Mouse (Mus musculus) lung, embryonic 14.5 days (tissue): ENCODE data around the gene Phldb2. TPM values are rescaled to one million over a fixed set of nuclear protein-coding genes. Genes with fewer than 3 reads are reported as not detected.

Experiments used
- ATAC-seq: fragments of 200-750 bp; cut with Nextera tagmentation; 2 replicates; pipeline ENCODE4 v1.8.0; 2017; ENCODE audit warnings: mild to moderate bottlenecking, moderate TSS enrichment, moderate library complexity; ENCODE audit not compliant: insufficient read depth
- DNase-seq: peaks from one replicate; pipeline ENCODE4 v3.0.0-alpha.2; 2015
- H3K27ac ChIP-seq: fragments of 300-500 bp; sonication (generic); 2 replicates; pipeline ENCODE4 v1.5.1; 2014; ENCODE audit warnings: low read depth, mild to moderate bottlenecking, moderate library complexity
- H3K27me3 ChIP-seq: fragments of 300-500 bp; sonication (generic); 2 replicates; pipeline ENCODE4 v1.6.1; 2014; ENCODE audit warnings: low read length, control low read depth; ENCODE audit not compliant: insufficient read depth
- H3K36me3 ChIP-seq: fragments of 300-500 bp; sonication (generic); 2 replicates; pipeline ENCODE4 v1.6.1; 2014; ENCODE audit warnings: control low read depth; ENCODE audit not compliant: insufficient read depth
- H3K4me1 ChIP-seq: fragments of 300-500 bp; sonication (generic); 2 replicates; pipeline ENCODE4 v1.6.1; 2014; ENCODE audit warnings: antibody characterized with exemption, control low read depth; ENCODE audit not compliant: insufficient read depth
- H3K4me2 ChIP-seq: fragments of 300-500 bp; sonication (generic); 2 replicates; pipeline ENCODE4 v1.6.1; 2014; ENCODE audit warnings: mild to moderate bottlenecking
- H3K4me3 ChIP-seq: fragments of 300-500 bp; sonication (generic); 2 replicates; pipeline ENCODE4 v1.5.1; 2014; ENCODE audit warnings: low read depth, low read length
- H3K9ac ChIP-seq: fragments of 300-500 bp; sonication (generic); 2 replicates; pipeline ENCODE4 v1.6.1; 2014
- H3K9me3 ChIP-seq: fragments of 300-500 bp; sonication (generic); 2 replicates; pipeline ENCODE4 v1.6.1; 2016; ENCODE audit warnings: low read depth, low read length, control low read depth
- CTCF ChIP-seq: IDR thresholded peaks from 2 replicates; pipeline ENCODE4 v1.5.1; 2016; ENCODE audit warnings: antibody characterized with exemption, low read depth
- WGBS: fragments of 180-500 bp; shearing (Covaris S2); extraction: QIAGEN DNeasy Blood & Tissue Kit; methylation state at CpG from one replicate; pipeline ENCODE4 v1.1.7; 2014; 5-methylcytosine and 5-hydroxymethylcytosine counted together
- polyA plus RNA-seq: library from polyadenylated mRNA; unstranded; fragments of >200 nt; fragmentation: Nextera tagmentation; extraction: Ambion mirVana; gene quantifications from 2 replicates; pipeline ENCODE4 v1.2.1, GENCODE M21; 2014

The Phldb2 gene
- polyA plus RNA-seq, 1 experiment from 2014 or later, result 48.0 TPM

DNA sequence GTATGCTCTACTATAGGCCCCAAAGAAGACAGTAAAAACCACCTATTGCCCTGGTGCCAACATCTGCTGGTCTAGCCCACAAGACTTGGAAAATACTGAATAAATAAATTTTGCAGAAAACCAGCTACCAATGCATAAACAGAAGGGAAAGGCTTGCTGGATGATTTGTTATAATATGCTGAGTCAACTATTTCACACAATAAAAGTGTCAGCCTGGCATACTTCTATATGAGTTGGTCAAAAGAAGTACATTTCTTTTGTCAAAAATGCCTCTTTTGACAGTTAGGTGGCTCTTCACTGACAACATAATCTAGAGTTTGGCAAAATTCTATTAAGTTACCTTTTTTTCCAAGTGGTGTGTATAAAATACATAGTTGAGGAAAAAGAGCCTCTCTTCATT, 141.6 kb downstream of the Phldb2 start:
- TF ChIP-seq CTCF, result no peak
- Histone ChIP-seq H3K27me3 (no peaks in the 10 kb centered on the region), H3K4me3 (no peak overlapping the region), H3K36me3 (peaks cover 20% of the 10 kb centered on the region), H3K9ac (no peak overlapping the region), H3K4me2 (no peak overlapping the region), H3K4me1 (peaks cover 10% of the 10 kb centered on the region), H3K27ac (no peak overlapping the region), H3K9me3 (no peaks in the 10 kb centered on the region)
- DNase-seq (no peak), ATAC-seq (no peak)

DNA sequence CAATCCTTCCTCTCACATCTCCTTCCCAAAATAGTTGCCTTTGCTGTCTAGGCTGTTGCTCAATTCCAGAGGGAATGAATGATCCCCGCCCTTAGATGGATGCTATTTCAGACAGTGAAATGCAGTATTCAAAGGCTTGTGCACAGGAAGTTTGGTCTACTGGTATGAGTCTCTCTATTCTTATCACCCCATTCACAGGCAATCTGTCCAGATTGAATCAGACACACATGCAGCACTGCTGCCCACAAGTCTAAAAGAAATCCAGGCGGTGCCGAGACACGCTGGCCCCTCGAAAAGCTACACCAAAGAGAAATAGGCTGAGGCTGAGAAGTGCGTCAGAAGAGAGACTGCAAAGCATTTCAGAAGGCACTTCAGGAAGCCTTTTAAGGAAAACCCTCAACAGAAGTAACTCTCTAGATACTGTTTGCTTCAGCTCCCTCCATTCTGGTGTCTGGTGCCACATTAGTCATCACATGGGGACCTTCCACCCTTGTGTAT, 142.5 kb downstream of the Phldb2 start:
- H3K4me3 ChIP-seq, result no peak overlapping the region
- H3K9ac ChIP-seq, result no peak overlapping the region
- no peaks in the 10 kb centered on the region for H3K9me3 ChIP-seq
- peaks cover 23% of the 10 kb centered on the region for H3K36me3 ChIP-seq
- WGBS, result 26% methylated on average over 6 of the region's 6 CpGs
- peak overlapping the region; percentile 77 for H3K27ac ChIP-seq
- peak; percentile 81 for ATAC-seq
- peaks cover 10% of the 10 kb centered on the region for H3K4me1 ChIP-seq
- no peak overlapping the region for H3K4me2 ChIP-seq
- peak; percentile 75 for DNase-seq
- TF ChIP-seq CTCF, result no peak
- no peaks in the 10 kb centered on the region for H3K27me3 ChIP-seq

DNA sequence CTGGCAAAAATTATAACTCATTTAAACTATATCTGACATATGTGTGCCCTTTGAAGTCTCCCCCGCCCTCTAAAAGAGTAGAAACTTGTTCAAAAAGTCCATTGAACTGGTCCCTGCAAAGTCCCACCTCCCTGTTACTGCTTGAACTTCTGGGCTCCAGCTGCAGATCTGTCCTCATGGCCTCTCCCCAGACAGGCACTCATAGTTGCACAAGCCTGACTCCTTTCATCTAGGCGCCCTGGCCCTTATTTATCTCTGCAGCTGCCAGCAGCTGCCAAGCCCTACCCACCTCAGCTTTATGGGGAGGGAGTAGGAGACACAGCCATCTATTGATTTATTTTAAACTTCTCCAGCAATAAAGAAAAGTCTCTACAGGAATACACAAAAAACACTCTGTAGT, 143.2 kb downstream of the Phldb2 start:
- peak; percentile 72 for DNase-seq
- Histone ChIP-seq H3K4me3 (no peak overlapping the region), H3K4me2 (no peak overlapping the region), H3K9ac (no peak overlapping the region), H3K27me3 (no peaks in the 10 kb centered on the region), H3K4me1 (peaks cover 10% of the 10 kb centered on the region), H3K36me3 (peaks cover 22% of the 10 kb centered on the region), H3K9me3 (no peaks in the 10 kb centered on the region), H3K27ac (peak overlapping the region; percentile 77)
- WGBS, result 23% methylated on average over 2 of the region's 2 CpGs
- TF ChIP-seq CTCF, result no peak
- ATAC-seq, result peak; percentile 83; the same call in 1 of the 2 replicates

DNA sequence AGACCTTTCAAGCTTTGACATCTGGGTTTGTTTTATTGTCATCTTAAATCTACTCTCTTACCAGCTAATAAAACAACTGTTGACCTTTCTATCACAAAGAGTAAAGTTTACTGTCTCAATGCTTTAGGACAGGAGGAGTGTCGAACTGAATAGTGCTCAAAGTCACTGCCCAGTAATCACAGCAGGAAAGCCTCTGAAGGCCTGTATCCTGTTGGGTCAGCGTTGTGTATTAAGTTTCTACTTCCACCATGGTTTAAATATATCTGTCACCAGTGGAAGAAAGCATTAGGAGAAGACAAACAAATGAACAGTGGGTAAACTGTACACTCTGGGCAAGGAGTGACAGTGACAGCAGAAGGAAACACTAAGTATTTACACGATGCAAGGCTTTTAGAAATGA, 148.7 kb downstream of the Phldb2 start:
- TF ChIP-seq CTCF, result no peak
- peak; percentile 26 for DNase-seq
- WGBS, result 34% methylated on average over 3 of the region's 3 CpGs
- H3K27ac ChIP-seq, result no peak overlapping the region
- H3K4me2 ChIP-seq, result no peak overlapping the region
- no peak overlapping the region for H3K4me3 ChIP-seq
- no peaks in the 10 kb centered on the region for H3K9me3 ChIP-seq
- H3K27me3 ChIP-seq, result no peaks in the 10 kb centered on the region
- no peaks in the 10 kb centered on the region for H3K4me1 ChIP-seq
- ATAC-seq, result no peak
- peaks cover 66% of the 10 kb centered on the region for H3K36me3 ChIP-seq
- H3K9ac ChIP-seq, result no peak overlapping the region

DNA sequence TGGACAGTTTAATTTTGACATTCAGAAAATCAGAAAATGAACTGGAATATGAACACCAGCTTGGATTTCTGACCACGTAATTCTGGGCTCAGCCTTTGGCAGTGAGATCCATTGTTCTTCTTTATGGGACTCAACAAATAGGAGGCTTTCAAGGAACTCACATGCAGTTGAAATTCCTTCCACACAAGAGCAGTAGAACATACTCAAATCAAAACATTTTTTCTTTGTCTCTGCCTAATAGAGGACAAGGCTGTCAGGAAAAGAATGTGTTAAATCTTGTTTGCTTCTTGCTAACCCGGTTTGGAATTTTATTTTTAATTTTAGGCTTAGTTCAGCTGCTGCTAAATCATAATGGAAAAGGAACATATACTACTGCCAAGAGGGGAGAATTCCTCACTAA, 153.0 kb downstream of the Phldb2 start:
- H3K4me1 ChIP-seq, result 0 out of 2 replicates have a peak, but pooled peaks cover 3% of the 10 kb centered on the region
- H3K27ac ChIP-seq, result no peak overlapping the region
- no peak for TF ChIP-seq CTCF
- 61% methylated on average over 2 of the region's 2 CpGs for WGBS
- ATAC-seq, result no peak
- no peak for DNase-seq
- H3K4me2 ChIP-seq, result no peak overlapping the region
- H3K36me3 ChIP-seq, result peaks cover 64% of the 10 kb centered on the region
- no peak overlapping the region for H3K9ac ChIP-seq
- H3K4me3 ChIP-seq, result no peak overlapping the region
- H3K9me3 ChIP-seq, result no peaks in the 10 kb centered on the region
- no peaks in the 10 kb centered on the region for H3K27me3 ChIP-seq

DNA sequence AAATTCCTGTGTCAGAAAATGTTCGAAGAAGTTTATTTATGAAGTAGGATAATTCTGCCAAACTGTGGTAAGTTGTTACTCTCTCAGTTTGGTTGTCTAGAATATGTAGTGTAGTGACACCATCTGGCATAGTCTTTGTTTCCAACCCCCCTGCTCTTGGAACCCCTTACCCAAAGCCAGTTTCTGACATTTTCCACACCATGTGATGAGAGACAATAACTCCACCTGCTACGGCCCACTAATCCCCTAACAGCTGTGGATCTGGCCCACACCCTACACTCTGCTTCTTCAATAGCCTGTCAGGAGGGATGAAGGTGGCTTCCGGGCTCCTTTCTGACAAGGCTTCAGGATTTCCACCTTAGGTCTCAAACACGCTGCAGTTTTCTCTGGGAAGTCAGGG, 154.2 kb downstream of the Phldb2 start:
- Histone ChIP-seq H3K27me3 (no peaks in the 10 kb centered on the region), H3K4me1 (0 out of 2 replicates have a peak, but pooled peaks cover 3% of the 10 kb centered on the region), H3K4me3 (no peak overlapping the region), H3K9me3 (no peaks in the 10 kb centered on the region), H3K27ac (peak overlapping the region; percentile 43; the same call in 1 of the 2 replicates), H3K36me3 (peaks cover 64% of the 10 kb centered on the region), H3K9ac (no peak overlapping the region), H3K4me2 (no peak overlapping the region)
- no peak for TF ChIP-seq CTCF
- 60% methylated on average over 4 of the region's 4 CpGs for WGBS
- ATAC-seq (peak; percentile 48; the same call in 1 of the 2 replicates), DNase-seq (no peak)

DNA sequence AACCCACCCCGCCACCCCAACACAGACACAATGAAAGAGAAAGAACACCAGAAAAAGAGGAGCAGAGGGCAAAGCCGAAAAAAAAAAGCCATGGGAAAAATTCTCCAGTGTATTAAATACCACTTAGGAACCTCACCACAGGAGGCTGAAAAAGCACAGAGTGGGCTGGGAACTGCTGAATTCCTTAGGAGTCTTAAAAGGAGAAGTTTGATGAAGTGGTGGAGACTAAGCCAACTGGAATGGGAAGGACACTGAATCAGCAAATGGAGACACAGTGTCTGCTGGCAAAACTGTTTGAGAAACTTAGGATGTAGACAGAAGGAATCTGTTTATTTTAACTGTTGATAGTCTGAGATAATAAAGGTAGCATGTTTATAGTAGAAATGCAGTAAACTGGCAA, 154.8 kb downstream of the Phldb2 start:
- Histone ChIP-seq H3K9me3 (no peaks in the 10 kb centered on the region), H3K9ac (no peak overlapping the region), H3K36me3 (peaks cover 65% of the 10 kb centered on the region), H3K4me1 (0 out of 2 replicates have a peak, but pooled peaks cover 3% of the 10 kb centered on the region), H3K4me2 (no peak overlapping the region), H3K27ac (0 out of 2 replicates have a peak overlapping the region, but pooled peaks have one; percentile 30), H3K4me3 (no peak overlapping the region), H3K27me3 (no peaks in the 10 kb centered on the region)
- no peak for TF ChIP-seq CTCF
- DNase-seq, result peak; percentile 55
- peak; percentile 41 for ATAC-seq
- 85% methylated on average over 2 of the region's 2 CpGs for WGBS

DNA sequence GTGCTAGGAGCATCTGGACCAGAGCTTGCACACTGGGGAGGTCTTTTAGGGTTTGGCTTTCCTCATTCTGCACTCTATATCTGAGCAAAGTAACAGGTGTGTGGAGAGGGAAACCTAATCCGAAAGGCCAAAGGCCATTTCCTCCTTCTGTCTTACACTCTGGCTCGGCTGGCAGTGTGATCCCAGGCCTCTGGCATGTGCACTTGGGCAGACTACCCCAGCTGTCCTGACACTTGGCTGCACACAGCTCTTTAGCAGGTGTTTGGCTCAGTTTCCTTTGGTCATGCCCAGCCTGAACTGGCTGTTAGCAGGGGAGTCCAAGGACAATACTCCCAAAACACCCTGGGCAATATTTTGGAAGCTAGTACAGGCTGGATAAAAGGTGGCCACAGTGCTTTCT, 156.6 kb downstream of the Phldb2 start:
- Histone ChIP-seq H3K4me1 (0 out of 2 replicates have a peak, but pooled peaks cover 3% of the 10 kb centered on the region), H3K4me2 (no peak overlapping the region), H3K4me3 (no peak overlapping the region), H3K36me3 (peaks cover 53% of the 10 kb centered on the region), H3K27me3 (no peaks in the 10 kb centered on the region), H3K9me3 (no peaks in the 10 kb centered on the region), H3K27ac (no peak overlapping the region), H3K9ac (no peak overlapping the region)
- 58% methylated on average over 2 of the region's 2 CpGs for WGBS
- TF ChIP-seq CTCF, result no peak
- ATAC-seq, result no peak; the same call in 1 of the 2 replicates
- DNase-seq, result no peak
